Mouse (Mus musculus): ENCODE results near the gene Pold1. TPM values are rescaled to one million over a fixed set of nuclear protein-coding genes. Genes with fewer than 3 reads are reported as not detected.
A peak's percentile ranks its signal among the peaks of the same experiment; 100 is the strongest.

The Pold1 gene
- 82.5 and 84.3 TPM in 2 replicates for polyA plus RNA-seq (2014; fragmentation: Nextera tagmentation; extraction: Ambion mirVana)

- Histone ChIP-seq H3K4me1 (ENCODE audit: control insufficient read depth, insufficient read depth, low read length) (peaks cover 10% of the 10 kb centered on the region), H3K36me3 (ENCODE audit: control insufficient read depth, insufficient read depth, low read length) (peaks cover 21% of the 10 kb centered on the region), H3K4me2 (ENCODE audit: low read depth, severe bottlenecking) (peak within 1 kb of the TSS; percentile 72), H3K9me3 (ENCODE audit: control insufficient read depth, low read length) (no peaks in the 10 kb centered on the region), H3K4me3 (ENCODE audit: low read depth, low read length) (peak within 1 kb of the TSS; percentile 65), H3K27ac (replicated peaks; ENCODE audit: low read depth, low read length) (no peak within 1 kb of the TSS; the same call in 1 of the 2 replicates), H3K27me3 (ENCODE audit: control insufficient read depth, insufficient read depth, low read length) (no peaks in the 10 kb centered on the region), H3K9ac (ENCODE audit: low read length) (peak within 1 kb of the TSS; percentile 77)
- peak; percentile 92 for ATAC-seq (ENCODE audit: insufficient number of reproducible peaks, low FRiP score, low TSS enrichment, low read depth)
- peak; percentile 100 for DNase-seq (ENCODE audit: low spot score)
- under 1% methylated on average over 43 of the region's 43 CpGs for WGBS
These were observed at the start of gene Pold1 for GRCm38 (mm10) chr7:44548497-44549087. Pold1 (minus strand) TSS chr7:44548849.

- WGBS, result 77% methylated on average over 12 of the region's 12 CpGs
- Histone ChIP-seq H3K9me3 (ENCODE audit: control insufficient read depth, low read length) (no peaks in the 10 kb centered on the region), H3K4me3 (ENCODE audit: low read depth, low read length) (no peak overlapping the region), H3K4me2 (ENCODE audit: low read depth, severe bottlenecking) (no peak overlapping the region), H3K27ac (replicated peaks; ENCODE audit: low read depth, low read length) (no peak overlapping the region), H3K36me3 (ENCODE audit: control insufficient read depth, insufficient read depth, low read length) (no peaks in the 10 kb centered on the region), H3K4me1 (ENCODE audit: control insufficient read depth, insufficient read depth, low read length) (peaks cover 9% of the 10 kb centered on the region), H3K27me3 (ENCODE audit: control insufficient read depth, insufficient read depth, low read length) (peaks cover 23% of the 10 kb centered on the region), H3K9ac (ENCODE audit: low read length) (no peak overlapping the region)
- DNase-seq (ENCODE audit: low spot score) (no peak), ATAC-seq (ENCODE audit: insufficient number of reproducible peaks, low FRiP score, low TSS enrichment, low read depth) (no peak)
These were observed 49.7 kb upstream of the Pold1 start for GRCm38 (mm10) chr7:44598336-44598735.

- Histone ChIP-seq H3K4me3 (ENCODE audit: low read depth, low read length) (no peak overlapping the region), H3K9me3 (ENCODE audit: control insufficient read depth, low read length) (no peaks in the 10 kb centered on the region)
- WGBS, result 87% methylated on average over 4 of the region's 4 CpGs
These were observed 49.0 kb upstream of the Pold1 start for GRCm38 (mm10) chr7:44597666-44598065.

GRCm38 (mm10) chr7:44596996-44597538, 48.4 kb upstream of the Pold1 start:
- DNase-seq (ENCODE audit: low spot score) (no peak), ATAC-seq (ENCODE audit: insufficient number of reproducible peaks, low FRiP score, low TSS enrichment, low read depth) (no peak)
- H3K4me2 ChIP-seq (ENCODE audit: low read depth, severe bottlenecking), result no peak overlapping the region
- 0 out of 2 replicates have a peak, but pooled peaks cover 3% of the 10 kb centered on the region for H3K4me1 ChIP-seq (ENCODE audit: control insufficient read depth, insufficient read depth, low read length)
- no peaks in the 10 kb centered on the region for H3K9me3 ChIP-seq (ENCODE audit: control insufficient read depth, low read length)
- H3K9ac ChIP-seq (ENCODE audit: low read length), result no peak overlapping the region
- no peak overlapping the region for H3K27ac ChIP-seq (replicated peaks; ENCODE audit: low read depth, low read length)
- H3K27me3 ChIP-seq (ENCODE audit: control insufficient read depth, insufficient read depth, low read length), result peaks cover 28% of the 10 kb centered on the region
- no peaks in the 10 kb centered on the region for H3K36me3 ChIP-seq (ENCODE audit: control insufficient read depth, insufficient read depth, low read length)
- WGBS, result 46% methylated on average over 5 of the region's 5 CpGs
- H3K4me3 ChIP-seq (ENCODE audit: low read depth, low read length), result no peak overlapping the region

More at GRCm38 (mm10) chr7:44597666-44598065, 49.0 kb upstream of the Pold1 start:
- Histone ChIP-seq H3K27ac (replicated peaks; ENCODE audit: low read depth, low read length) (no peak overlapping the region), H3K4me1 (ENCODE audit: control insufficient read depth, insufficient read depth, low read length) (peaks cover 9% of the 10 kb centered on the region), H3K27me3 (ENCODE audit: control insufficient read depth, insufficient read depth, low read length) (peaks cover 28% of the 10 kb centered on the region), H3K4me2 (ENCODE audit: low read depth, severe bottlenecking) (no peak overlapping the region), H3K9ac (ENCODE audit: low read length) (no peak overlapping the region), H3K36me3 (ENCODE audit: control insufficient read depth, insufficient read depth, low read length) (no peaks in the 10 kb centered on the region)
- ATAC-seq (ENCODE audit: insufficient number of reproducible peaks, low FRiP score, low TSS enrichment, low read depth), result no peak
- no peak for DNase-seq (ENCODE audit: low spot score)

GRCm38 (mm10) chr7:44596051-44596450, 47.4 kb upstream of the Pold1 start:
- Histone ChIP-seq H3K27ac (replicated peaks; ENCODE audit: low read depth, low read length) (no peak overlapping the region), H3K4me1 (ENCODE audit: control insufficient read depth, insufficient read depth, low read length) (0 out of 2 replicates have a peak, but pooled peaks cover 6% of the 10 kb centered on the region), H3K4me3 (ENCODE audit: low read depth, low read length) (no peak overlapping the region), H3K36me3 (ENCODE audit: control insufficient read depth, insufficient read depth, low read length) (no peaks in the 10 kb centered on the region), H3K9me3 (ENCODE audit: control insufficient read depth, low read length) (no peaks in the 10 kb centered on the region), H3K4me2 (ENCODE audit: low read depth, severe bottlenecking) (no peak overlapping the region), H3K27me3 (ENCODE audit: control insufficient read depth, insufficient read depth, low read length) (peaks cover 28% of the 10 kb centered on the region), H3K9ac (ENCODE audit: low read length) (no peak overlapping the region)
- no peak for ATAC-seq (ENCODE audit: insufficient number of reproducible peaks, low FRiP score, low TSS enrichment, low read depth)
- 89% methylated on average over 4 of the region's 6 CpGs for WGBS
- no peak for DNase-seq (ENCODE audit: low spot score)

- H3K27ac ChIP-seq (replicated peaks; ENCODE audit: low read depth, low read length), result no peak overlapping the region
- H3K9ac ChIP-seq (ENCODE audit: low read length), result no peak overlapping the region
- no peaks in the 10 kb centered on the region for H3K9me3 ChIP-seq (ENCODE audit: control insufficient read depth, low read length)
- no peaks in the 10 kb centered on the region for H3K36me3 ChIP-seq (ENCODE audit: control insufficient read depth, insufficient read depth, low read length)
- 95% methylated on average over 20 of the region's 20 CpGs for WGBS
- no peak for DNase-seq (ENCODE audit: low spot score)
- 0 out of 2 replicates have a peak, but pooled peaks cover 6% of the 10 kb centered on the region for H3K4me1 ChIP-seq (ENCODE audit: control insufficient read depth, insufficient read depth, low read length)
- ATAC-seq (ENCODE audit: insufficient number of reproducible peaks, low FRiP score, low TSS enrichment, low read depth), result no peak
- peaks cover 31% of the 10 kb centered on the region for H3K27me3 ChIP-seq (ENCODE audit: control insufficient read depth, insufficient read depth, low read length)
- H3K4me3 ChIP-seq (ENCODE audit: low read depth, low read length), result no peak overlapping the region
- H3K4me2 ChIP-seq (ENCODE audit: low read depth, severe bottlenecking), result no peak overlapping the region
These were observed 46.5 kb upstream of the Pold1 start for GRCm38 (mm10) chr7:44595131-44595561.

- Histone ChIP-seq H3K4me3 (ENCODE audit: low read depth, low read length) (no peak overlapping the region), H3K27ac (replicated peaks; ENCODE audit: low read depth, low read length) (no peak overlapping the region), H3K4me2 (ENCODE audit: low read depth, severe bottlenecking) (no peak overlapping the region), H3K9me3 (ENCODE audit: control insufficient read depth, low read length) (no peaks in the 10 kb centered on the region), H3K4me1 (ENCODE audit: control insufficient read depth, insufficient read depth, low read length) (0 out of 2 replicates have a peak, but pooled peaks cover 9% of the 10 kb centered on the region), H3K27me3 (ENCODE audit: control insufficient read depth, insufficient read depth, low read length) (peaks cover 39% of the 10 kb centered on the region), H3K36me3 (ENCODE audit: control insufficient read depth, insufficient read depth, low read length) (no peaks in the 10 kb centered on the region), H3K9ac (ENCODE audit: low read length) (no peak overlapping the region)
- 78% methylated on average over 6 of the region's 6 CpGs for WGBS
- no peak for ATAC-seq (ENCODE audit: insufficient number of reproducible peaks, low FRiP score, low TSS enrichment, low read depth)
- DNase-seq (ENCODE audit: low spot score), result no peak
These were observed 45.6 kb upstream of the Pold1 start for GRCm38 (mm10) chr7:44594291-44594690.

GRCm38 (mm10) chr7:44593775-44594174, 45.1 kb upstream of the Pold1 start:
- no peak overlapping the region for H3K9ac ChIP-seq (ENCODE audit: low read length)
- peak; percentile 46 for ATAC-seq (ENCODE audit: insufficient number of reproducible peaks, low FRiP score, low TSS enrichment, low read depth)
- H3K27me3 ChIP-seq (ENCODE audit: control insufficient read depth, insufficient read depth, low read length), result peaks cover 42% of the 10 kb centered on the region
- WGBS, result under 1% methylated on average over 22 of the region's 22 CpGs
- H3K9me3 ChIP-seq (ENCODE audit: control insufficient read depth, low read length), result no peaks in the 10 kb centered on the region
- no peak overlapping the region for H3K4me3 ChIP-seq (ENCODE audit: low read depth, low read length)
- no peak overlapping the region for H3K27ac ChIP-seq (replicated peaks; ENCODE audit: low read depth, low read length)
- H3K36me3 ChIP-seq (ENCODE audit: control insufficient read depth, insufficient read depth, low read length), result no peaks in the 10 kb centered on the region
- peaks cover 9% of the 10 kb centered on the region; the same call in 1 of the 2 replicates for H3K4me1 ChIP-seq (ENCODE audit: control insufficient read depth, insufficient read depth, low read length)
- peak; percentile 92 for DNase-seq (ENCODE audit: low spot score)
- H3K4me2 ChIP-seq (ENCODE audit: low read depth, severe bottlenecking), result no peak overlapping the region; the same call in 1 of the 2 replicates
